Mouse (Mus musculus) neural tube, embryonic 14.5 days (tissue): Measurements from ENCODE around the gene H60b. TPM values are rescaled to one million over a fixed set of nuclear protein-coding genes. Genes with fewer than 3 reads are reported as not detected.
"Not testable (repeated sequence)": the region's sequence is repeated elsewhere in the genome, so short reads cannot be mapped to it uniquely, and the experiment has no call there.

ENCODE experiments used
- ATAC-seq: fragments of 200-750 bp; cut with Nextera tagmentation; 2 replicates; pipeline ENCODE4 v1.8.0; 2017; ENCODE audit warnings: low read depth, mild to moderate bottlenecking, moderate TSS enrichment, moderate library complexity
- H3K27ac ChIP-seq: fragments of 300-500 bp; sonication (generic); 2 replicates; pipeline ENCODE4 v1.5.1; 2014; ENCODE audit warnings: low read depth, mild to moderate bottlenecking, control low read depth, low read length, moderate library complexity, mixed read lengths
- H3K27me3 ChIP-seq: fragments of 300-500 bp; sonication (generic); 2 replicates; pipeline ENCODE4 v1.6.1; 2014; ENCODE audit warnings: low read length; ENCODE audit not compliant: control insufficient read depth, insufficient read depth
- H3K36me3 ChIP-seq: fragments of 300-500 bp; sonication (generic); 2 replicates; pipeline ENCODE4 v1.6.1; 2014; ENCODE audit warnings: low read length, mixed read lengths; ENCODE audit not compliant: control insufficient read depth, insufficient read depth
- H3K4me1 ChIP-seq: fragments of 300-500 bp; sonication (generic); 2 replicates; pipeline ENCODE4 v1.6.1; 2014; ENCODE audit warnings: low read length; ENCODE audit not compliant: control insufficient read depth, insufficient read depth
- H3K4me2 ChIP-seq: fragments of 300-500 bp; sonication (generic); 2 replicates; pipeline ENCODE4 v1.6.1; 2014; ENCODE audit warnings: mild to moderate bottlenecking, low read depth, low read length, control low read depth
- H3K4me3 ChIP-seq: fragments of 300-500 bp; sonication (generic); 2 replicates; pipeline ENCODE4 v1.5.1; 2014; ENCODE audit warnings: low read depth, low read length, control low read depth, mixed read lengths
- H3K9ac ChIP-seq: fragments of 300-500 bp; sonication (generic); replicated peaks from 2 replicates; pipeline ENCODE4 v1.6.1; 2014; ENCODE audit warnings: low read depth, mild to moderate bottlenecking, control low read depth, low read length, mixed read lengths
- H3K9me3 ChIP-seq: fragments of 300-500 bp; sonication (generic); 2 replicates; pipeline ENCODE4 v1.6.1; 2016; ENCODE audit warnings: low read length; ENCODE audit not compliant: control insufficient read depth
- WGBS: fragments of 180-500 bp; shearing (Covaris S2); extraction: QIAGEN DNeasy Blood & Tissue Kit; methylation state at CpG from one replicate; pipeline ENCODE4 v1.1.7; 2014; 5-methylcytosine and 5-hydroxymethylcytosine counted together
- polyA plus RNA-seq: library from polyadenylated mRNA; unstranded; fragments of >200 nt; fragmentation: Nextera tagmentation; extraction: Ambion mirVana; gene quantifications from 2 replicates; pipeline ENCODE4 v1.2.1, GENCODE M21; 2014

H60b gene
- polyA plus RNA-seq, 1 experiment from 2014 or later = 0.37 TPM

DNA sequence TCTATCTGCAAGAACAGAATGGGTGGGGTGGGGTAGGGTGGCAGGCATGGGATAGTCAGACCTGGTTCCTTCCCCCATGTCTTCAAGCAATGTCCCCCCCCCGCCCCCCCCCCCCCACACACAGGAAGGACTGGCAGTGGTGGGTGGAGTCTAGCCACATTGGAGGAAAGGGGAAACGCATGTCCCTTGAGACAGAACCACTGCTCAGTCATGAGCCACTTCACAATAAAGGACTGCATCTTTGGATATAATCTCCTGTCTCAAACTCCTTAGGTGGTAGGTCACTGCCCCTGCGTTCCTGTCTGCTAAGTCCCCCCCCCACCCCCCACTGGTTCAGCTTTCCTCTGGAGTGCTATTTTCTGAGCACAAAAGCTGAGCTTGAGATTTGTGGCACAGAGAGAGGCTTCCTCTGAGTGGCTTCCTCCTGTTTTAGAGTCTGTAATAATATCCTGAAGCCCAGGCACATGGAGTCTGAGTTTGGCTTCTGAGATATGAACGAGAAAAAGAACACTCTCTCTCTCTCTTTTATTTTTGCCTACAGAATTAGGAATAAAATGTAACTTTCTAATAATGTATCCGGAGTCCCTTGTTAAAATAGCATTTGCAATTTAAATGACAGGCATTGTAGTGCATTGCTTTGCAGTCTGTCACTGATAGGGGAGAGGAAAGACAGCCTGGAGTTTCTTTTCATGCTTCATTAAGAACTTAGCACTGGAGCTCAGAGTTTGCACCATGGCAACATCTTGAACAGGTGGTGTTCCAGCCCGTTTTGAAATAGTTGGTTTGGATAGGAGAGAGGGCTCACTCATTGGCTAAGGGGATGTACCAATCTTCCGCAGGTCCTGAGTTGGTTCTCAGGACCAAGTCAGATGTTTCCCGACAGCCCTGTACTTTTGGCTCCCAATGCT lies 112.7 kb downstream of the H60b start:
- not testable (repeated sequence) for H3K36me3 ChIP-seq, H3K4me3 ChIP-seq, H3K9ac ChIP-seq, H3K4me1 ChIP-seq, H3K9me3 ChIP-seq, H3K4me2 ChIP-seq, H3K27me3 ChIP-seq, H3K27ac ChIP-seq
- 13% methylated on average over 6 of the region's 8 CpGs for WGBS
- 0 out of 2 replicates have a peak, but pooled peaks have one; percentile 42 for ATAC-seq

DNA sequence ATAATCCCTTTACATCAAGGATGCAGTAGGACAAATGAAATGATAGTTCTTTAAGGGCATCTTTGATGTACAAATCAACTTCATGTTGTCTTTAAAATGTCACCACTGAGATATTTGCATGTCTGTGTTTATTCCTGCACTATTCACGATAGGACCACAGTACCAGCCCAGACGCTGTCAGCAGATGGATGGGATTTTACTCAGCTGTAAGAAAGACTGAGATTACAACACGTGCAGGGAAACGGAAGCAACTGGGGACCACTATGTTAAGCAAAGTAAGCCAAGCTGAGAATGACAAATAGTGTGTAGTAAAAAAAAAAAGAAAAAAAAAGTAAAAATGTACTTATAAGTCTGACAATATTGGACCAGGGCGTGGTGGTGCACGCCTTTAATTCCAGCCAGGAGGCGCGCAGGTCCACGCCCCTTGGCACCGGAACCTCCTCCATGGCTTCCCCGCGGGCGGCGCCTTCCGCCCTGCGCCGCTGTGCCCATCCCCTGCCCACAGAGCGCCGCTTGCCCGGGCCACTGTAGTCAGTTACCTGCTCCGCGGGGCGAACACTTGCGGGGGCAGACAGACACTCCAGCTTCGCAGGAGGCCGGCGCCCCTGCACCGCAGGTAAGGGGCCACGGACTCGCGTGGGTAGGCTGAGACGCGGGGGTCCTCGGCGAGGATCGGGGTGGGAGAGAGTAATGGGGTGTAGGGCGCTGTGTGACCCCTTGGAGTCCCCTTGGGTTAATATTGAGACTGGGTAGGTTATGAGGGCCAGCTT lies 114.7 kb downstream of the H60b start:
- not testable (repeated sequence) for H3K36me3 ChIP-seq, H3K27ac ChIP-seq, H3K9me3 ChIP-seq, H3K27me3 ChIP-seq, H3K4me1 ChIP-seq
- WGBS = 3% methylated on average over 29 of the region's 37 CpGs
- ATAC-seq = peak; percentile 74
- H3K4me2 ChIP-seq = peak overlapping the region; percentile 80
- peak overlapping the region; percentile 41 for H3K9ac ChIP-seq
- peak overlapping the region; percentile 41 for H3K4me3 ChIP-seq

DNA sequence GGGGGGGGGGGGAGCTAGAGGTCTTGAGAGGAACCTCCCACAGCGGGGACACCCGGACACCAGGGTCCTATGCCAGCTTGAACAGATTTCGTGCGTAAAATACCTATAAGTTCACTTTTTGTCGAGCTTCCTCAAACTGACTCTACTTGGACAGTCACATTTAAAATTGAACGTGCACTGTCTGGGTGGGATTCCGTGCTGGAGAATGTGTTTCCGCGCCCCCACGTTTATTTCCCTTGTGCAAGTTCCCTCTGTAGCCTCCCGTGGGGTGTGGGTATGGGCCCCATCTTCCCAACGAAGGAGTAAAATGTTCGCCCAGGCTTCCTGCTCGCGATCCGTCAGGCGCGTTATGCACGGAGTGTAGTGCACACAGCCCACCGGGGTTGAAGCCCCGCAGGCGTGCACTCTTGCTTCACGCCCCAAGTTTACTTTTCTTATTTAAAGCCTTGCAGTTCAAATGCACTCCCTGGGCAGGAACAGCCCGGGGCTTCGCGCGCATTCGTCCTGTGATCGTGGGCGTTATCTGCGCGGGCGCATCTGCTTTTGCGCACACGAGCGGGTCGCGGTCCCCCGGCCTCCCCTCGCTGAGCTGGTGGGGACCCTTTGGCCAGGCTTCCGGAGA lies 115.4 kb downstream of the H60b start:
- no peak overlapping the region for H3K27ac ChIP-seq
- peaks cover 7% of the 10 kb centered on the region; the same call in 1 of the 2 replicates for H3K27me3 ChIP-seq
- H3K9me3 ChIP-seq = no peaks in the 10 kb centered on the region
- 0 out of 2 replicates have a peak, but pooled peaks have one; percentile 22 for ATAC-seq
- H3K4me2 ChIP-seq = peak overlapping the region; percentile 80
- 1% methylated on average over 41 of the region's 41 CpGs for WGBS
- H3K36me3 ChIP-seq = no peaks in the 10 kb centered on the region
- peak overlapping the region; percentile 41 for H3K4me3 ChIP-seq
- H3K9ac ChIP-seq = no peak overlapping the region
- 0 out of 2 replicates have a peak, but pooled peaks cover 3% of the 10 kb centered on the region for H3K4me1 ChIP-seq

DNA sequence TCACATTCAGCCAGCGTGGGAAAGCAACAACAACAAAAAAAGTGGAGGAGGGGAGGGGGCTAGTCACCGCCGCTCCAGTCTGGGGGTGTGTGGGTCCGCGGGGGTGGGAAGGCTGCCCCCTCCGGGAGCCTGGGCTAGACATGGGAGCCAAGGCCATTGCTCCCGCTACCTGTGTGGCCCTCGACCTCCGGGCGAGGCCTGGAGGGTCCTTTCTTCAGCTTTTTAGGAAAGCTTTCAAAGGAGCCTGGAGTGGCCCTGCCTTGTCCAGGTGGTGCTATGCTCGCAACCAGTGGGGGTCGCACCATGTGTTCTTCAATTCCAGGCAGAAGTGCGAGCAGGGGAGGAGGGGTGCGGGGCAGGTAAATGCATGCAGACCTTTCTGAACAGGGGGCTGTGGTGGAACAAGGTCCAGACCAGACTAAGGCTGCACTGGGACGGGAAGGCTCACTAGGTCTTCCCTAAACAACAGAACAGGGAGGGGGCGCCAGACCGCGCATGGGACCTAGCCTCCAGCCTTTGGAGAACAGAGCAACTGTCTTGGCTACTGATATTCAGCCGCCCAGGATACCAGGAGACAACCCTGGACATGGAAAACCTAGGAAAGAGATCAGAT lies 116.2 kb downstream of the H60b start:
- no peaks in the 10 kb centered on the region for H3K36me3 ChIP-seq
- WGBS = 7% methylated on average over 19 of the region's 19 CpGs
- no peaks in the 10 kb centered on the region for H3K9me3 ChIP-seq
- peaks cover 7% of the 10 kb centered on the region; the same call in 1 of the 2 replicates for H3K27me3 ChIP-seq
- H3K9ac ChIP-seq = no peak overlapping the region
- 0 out of 2 replicates have a peak, but pooled peaks cover 3% of the 10 kb centered on the region for H3K4me1 ChIP-seq
- H3K4me3 ChIP-seq = no peak overlapping the region
- no peak overlapping the region for H3K27ac ChIP-seq
- H3K4me2 ChIP-seq = peak overlapping the region; percentile 80
- ATAC-seq = 0 out of 2 replicates have a peak, but pooled peaks have one; percentile 26

DNA sequence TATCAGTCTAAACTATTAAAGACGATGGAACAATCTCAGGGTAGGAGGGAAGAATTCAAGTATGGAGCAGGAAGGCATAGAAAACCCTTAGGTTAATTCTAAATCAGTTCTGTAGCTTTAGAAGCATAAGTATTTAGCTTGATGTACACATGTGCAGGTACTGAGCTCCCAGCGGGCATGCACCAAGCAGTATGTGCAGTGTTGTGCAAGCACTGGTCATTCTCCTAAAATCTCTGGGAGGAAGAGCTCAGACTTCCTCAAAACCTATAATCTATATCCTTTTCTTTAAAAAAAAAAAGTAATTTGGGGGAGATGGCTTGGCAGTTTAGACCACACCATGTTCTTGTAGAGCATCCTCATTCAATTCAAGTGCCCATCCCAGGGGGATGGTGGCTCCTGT lies 120.1 kb downstream of the H60b start:
- not testable (repeated sequence) for H3K9me3 ChIP-seq, ATAC-seq, H3K27me3 ChIP-seq, H3K36me3 ChIP-seq, H3K4me2 ChIP-seq, H3K9ac ChIP-seq, H3K4me1 ChIP-seq, H3K4me3 ChIP-seq, H3K27ac ChIP-seq
- WGBS = 84% methylated on average over 2 of the region's 2 CpGs

DNA sequence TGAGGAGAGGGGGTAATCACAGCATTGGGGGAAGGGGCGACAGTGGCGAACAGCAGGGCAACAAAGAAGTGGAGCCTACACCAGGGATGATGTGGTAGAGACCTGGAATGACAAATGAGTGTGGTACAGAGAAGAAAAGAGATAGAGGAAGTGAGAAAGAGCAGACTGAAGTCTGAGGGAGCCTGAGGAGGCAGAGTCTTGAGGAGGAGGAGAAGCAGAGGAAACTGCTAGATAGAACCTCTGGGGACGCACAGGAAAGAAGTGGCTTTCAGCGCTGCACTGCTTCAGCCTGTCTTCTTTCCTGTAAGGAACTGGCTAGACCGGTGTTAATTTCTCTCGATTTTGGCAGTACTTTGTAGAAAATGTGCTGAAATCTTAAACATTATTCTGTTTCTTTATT lies 124.4 kb downstream of the H60b start:
- Histone ChIP-seq H3K27me3 (no peaks in the 10 kb centered on the region), H3K9me3 (no peaks in the 10 kb centered on the region), H3K4me1 (no peaks in the 10 kb centered on the region), H3K36me3 (no peaks in the 10 kb centered on the region), H3K27ac (no peak overlapping the region), H3K4me3 (no peak overlapping the region), H3K9ac (no peak overlapping the region), H3K4me2 (no peak overlapping the region)
- ATAC-seq = no peak
- 48% methylated on average over 6 of the region's 6 CpGs for WGBS

DNA sequence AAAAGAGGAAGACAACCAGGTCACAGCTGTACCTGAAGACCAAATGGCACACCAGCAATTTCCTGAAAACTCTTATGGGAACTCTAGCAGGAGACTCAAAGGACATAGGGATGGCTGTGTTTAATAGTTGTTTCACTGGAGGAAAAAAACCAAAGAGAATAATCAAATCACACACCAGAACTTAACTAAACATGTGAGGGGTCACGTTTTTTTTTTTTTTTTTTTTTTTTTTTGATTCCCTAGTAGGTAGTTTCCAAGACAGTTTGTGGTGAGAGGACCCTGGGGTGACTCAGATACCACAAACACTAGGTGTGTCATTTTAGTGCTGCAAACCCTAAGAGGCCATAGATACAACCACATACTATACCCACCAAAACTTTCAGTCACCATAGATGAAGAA lies 137.3 kb downstream of the H60b start:
- no peak for ATAC-seq
- Histone ChIP-seq H3K4me1 (no peaks in the 10 kb centered on the region), H3K27ac (no peak overlapping the region), H3K27me3 (no peaks in the 10 kb centered on the region), H3K9me3 (no peaks in the 10 kb centered on the region), H3K9ac (no peak overlapping the region), H3K4me2 (no peak overlapping the region), H3K4me3 (no peak overlapping the region), H3K36me3 (no peaks in the 10 kb centered on the region)
- 13% methylated on average over 1 of the region's 1 CpGs for WGBS

DNA sequence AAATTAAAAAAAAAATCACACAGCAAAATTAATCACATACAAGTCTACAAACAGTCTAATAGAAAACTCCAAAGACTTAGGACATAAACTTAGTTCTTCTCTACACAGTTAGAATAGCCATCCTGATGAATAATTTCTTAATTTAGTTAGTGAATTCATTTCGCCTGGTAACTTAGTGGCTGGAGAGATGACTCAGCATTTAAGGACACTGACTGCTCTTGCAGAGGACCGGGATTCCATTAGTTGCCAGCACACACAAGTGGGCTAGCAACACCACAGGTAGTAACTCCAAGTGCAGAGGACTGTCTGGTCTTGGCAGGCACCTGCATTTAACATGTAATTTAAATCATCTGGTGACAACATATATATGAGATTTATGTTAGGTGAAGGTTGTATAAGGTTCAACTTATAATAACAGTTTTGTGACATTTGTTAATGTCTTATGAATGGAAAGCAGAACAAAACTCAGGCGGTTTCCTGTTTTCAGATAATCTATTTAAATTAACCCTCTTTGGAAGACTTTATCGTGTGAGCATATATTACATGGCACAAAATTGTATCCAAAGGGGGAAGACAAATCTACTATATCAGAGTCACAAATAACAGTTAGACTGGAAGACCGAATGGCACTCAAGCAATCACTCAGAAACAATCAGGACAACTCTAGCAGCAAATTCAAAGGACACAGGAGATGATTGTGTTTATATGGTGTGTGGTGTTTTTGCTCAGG lies 138.8 kb downstream of the H60b start:
- H3K4me2 ChIP-seq = no peak overlapping the region
- H3K9me3 ChIP-seq = no peaks in the 10 kb centered on the region
- H3K4me1 ChIP-seq = no peaks in the 10 kb centered on the region
- H3K27me3 ChIP-seq = no peaks in the 10 kb centered on the region
- no peak overlapping the region for H3K9ac ChIP-seq
- H3K27ac ChIP-seq = no peak overlapping the region
- no peak for ATAC-seq
- 84% methylated on average over 5 of the region's 5 CpGs for WGBS
- no peak overlapping the region for H3K4me3 ChIP-seq
- H3K36me3 ChIP-seq = no peaks in the 10 kb centered on the region
